Mouse (Mus musculus): ENCODE results near the gene Coq10b. TPM values are rescaled to one million over a fixed set of nuclear protein-coding genes. Genes with fewer than 3 reads are reported as not detected.
"Not testable (repeated sequence)": the region's sequence is repeated elsewhere in the genome, so short reads cannot be mapped to it uniquely, and the experiment has no call there.

The Coq10b gene
- polyA plus RNA-seq, 1 experiment from 2014 or later: 31.3 TPM

GRCm38 (mm10) chr1:55039944-55040343 is 12.6 kb upstream of the Coq10b start:
- ATAC-seq (ENCODE audit: low FRiP score): no peak
- H3K9me3 ChIP-seq: peaks cover 5% of the 10 kb centered on the region; the same call in 1 of the 2 replicates
- H3K4me3 ChIP-seq (replicated peaks): no peak overlapping the region
- no peaks in the 10 kb centered on the region for H3K36me3 ChIP-seq (replicated peaks)
- no peak overlapping the region for H3K4me2 ChIP-seq
- no peaks in the 10 kb centered on the region for H3K27me3 ChIP-seq
- no peak overlapping the region for H3K27ac ChIP-seq
- WGBS: 92% methylated on average over 1 of the region's 1 CpGs
- no peak overlapping the region for H3K9ac ChIP-seq
- H3K4me1 ChIP-seq: no peaks in the 10 kb centered on the region

DNA sequence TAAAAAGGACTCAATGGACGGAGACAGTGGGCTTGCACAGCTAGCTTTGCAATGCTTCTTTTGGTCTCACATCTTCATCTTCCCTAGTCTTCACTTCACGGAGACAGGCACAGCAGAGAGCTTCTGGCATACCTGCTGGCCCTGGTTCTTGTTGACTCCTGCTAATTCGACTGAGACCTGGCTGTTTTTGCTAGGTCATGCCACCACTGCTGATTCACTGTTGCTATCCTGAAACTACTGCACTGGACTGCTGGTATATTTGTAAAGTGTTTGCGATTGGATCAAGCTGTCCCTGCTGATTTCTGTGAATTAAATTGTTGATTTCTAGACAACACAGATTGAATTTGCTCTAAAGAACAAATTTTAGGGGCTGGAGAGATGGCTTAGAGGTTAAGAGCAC is 10.9 kb upstream of the Coq10b start:
- no peaks in the 10 kb centered on the region for H3K4me1 ChIP-seq
- no peaks in the 10 kb centered on the region for H3K27me3 ChIP-seq
- no peak overlapping the region for H3K27ac ChIP-seq
- no peak for ATAC-seq (ENCODE audit: low FRiP score)
- H3K4me2 ChIP-seq: no peak overlapping the region
- H3K4me3 ChIP-seq (replicated peaks): no peak overlapping the region
- H3K9me3 ChIP-seq: peaks cover 5% of the 10 kb centered on the region; the same call in 1 of the 2 replicates
- no peaks in the 10 kb centered on the region for H3K36me3 ChIP-seq (replicated peaks)
- H3K9ac ChIP-seq: no peak overlapping the region
- WGBS: 90% methylated on average over 4 of the region's 4 CpGs

DNA sequence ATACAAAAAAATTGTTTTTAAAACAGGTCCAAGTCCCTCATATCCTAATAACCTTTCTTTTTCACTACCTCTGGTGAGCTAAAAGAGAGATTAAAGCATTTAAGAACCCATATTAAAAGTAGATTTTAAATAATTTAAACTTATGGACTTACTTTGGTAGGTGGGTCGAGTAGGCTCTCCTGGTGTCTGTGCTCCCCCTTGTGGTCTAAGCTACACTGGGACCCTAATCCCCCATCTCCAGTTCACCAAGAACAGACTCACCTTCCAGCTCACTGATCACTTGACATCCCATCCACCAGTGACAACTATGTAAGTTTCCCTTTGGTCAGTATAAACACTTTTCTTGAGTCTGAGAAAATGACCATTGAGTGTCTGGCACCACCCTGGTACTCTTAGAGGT is 10.3 kb upstream of the Coq10b start:
- no peak overlapping the region for H3K9ac ChIP-seq
- 78% methylated on average over 1 of the region's 1 CpGs for whole genome bisulfite sequencing
- H3K27me3 ChIP-seq: no peaks in the 10 kb centered on the region
- no peak overlapping the region for H3K4me2 ChIP-seq
- H3K9me3 ChIP-seq: peaks cover 5% of the 10 kb centered on the region; the same call in 1 of the 2 replicates
- H3K4me3 ChIP-seq (replicated peaks): no peak overlapping the region
- no peaks in the 10 kb centered on the region for H3K4me1 ChIP-seq
- no peak for ATAC-seq (ENCODE audit: low FRiP score)
- H3K36me3 ChIP-seq (replicated peaks): no peaks in the 10 kb centered on the region
- no peak overlapping the region for H3K27ac ChIP-seq

- H3K9ac ChIP-seq: no peak overlapping the region
- H3K36me3 ChIP-seq (replicated peaks): no peaks in the 10 kb centered on the region
- no peak overlapping the region for H3K4me2 ChIP-seq
- no peaks in the 10 kb centered on the region for H3K4me1 ChIP-seq
- no peak for ATAC-seq (ENCODE audit: low FRiP score)
- H3K27ac ChIP-seq: no peak overlapping the region
- no peak overlapping the region for H3K4me3 ChIP-seq (replicated peaks)
- H3K27me3 ChIP-seq: no peaks in the 10 kb centered on the region
- H3K9me3 ChIP-seq: peaks cover 5% of the 10 kb centered on the region; the same call in 1 of the 2 replicates
- WGBS: 88% methylated on average over 3 of the region's 3 CpGs
These were observed 9.4 kb upstream of the Coq10b start for GRCm38 (mm10) chr1:55043164-55043563.

DNA sequence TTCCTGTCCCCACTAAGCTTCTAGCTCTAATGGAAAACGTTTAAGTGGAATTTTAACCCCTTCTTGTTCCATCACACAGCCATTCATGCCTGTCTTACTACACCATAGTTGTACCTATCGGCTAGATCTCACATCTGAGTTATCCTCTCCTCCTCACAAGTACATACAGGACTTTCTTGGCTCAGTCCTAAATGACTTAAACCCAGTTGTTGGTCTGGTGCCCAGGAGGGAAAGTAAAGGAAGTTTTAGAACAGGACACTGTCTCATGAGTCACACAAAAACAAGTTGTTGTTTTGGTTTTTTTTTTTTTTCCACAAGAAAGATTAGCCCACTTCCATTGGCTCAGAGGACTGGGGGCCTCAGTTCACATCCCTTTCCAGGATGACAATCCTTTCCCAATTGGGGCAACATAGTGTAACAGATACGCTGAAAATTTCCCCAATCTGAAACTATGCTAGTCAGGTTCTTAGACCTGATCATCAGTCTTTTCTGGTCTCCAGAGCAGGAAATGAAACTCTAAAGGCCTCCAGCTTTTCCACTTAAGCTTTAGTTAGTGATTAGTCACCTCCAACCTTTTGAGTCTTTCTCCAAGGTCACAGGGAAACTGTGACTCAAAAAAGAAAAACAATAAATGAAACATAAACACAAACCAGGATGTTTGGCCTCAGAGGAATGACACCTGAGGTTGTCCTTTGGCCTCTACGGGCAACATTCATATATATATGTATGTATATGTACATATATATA is 3.6 kb upstream of the Coq10b start:
- WGBS: 70% methylated on average over 4 of the region's 4 CpGs
- no peak overlapping the region for H3K27ac ChIP-seq
- no peaks in the 10 kb centered on the region for H3K9me3 ChIP-seq
- no peaks in the 10 kb centered on the region for H3K36me3 ChIP-seq (replicated peaks)
- no peak overlapping the region for H3K4me2 ChIP-seq
- peaks cover 9% of the 10 kb centered on the region for H3K4me1 ChIP-seq
- ATAC-seq (ENCODE audit: low FRiP score): no peak
- no peak overlapping the region for H3K4me3 ChIP-seq (replicated peaks)
- H3K27me3 ChIP-seq: peaks cover 5% of the 10 kb centered on the region; the same call in 1 of the 2 replicates
- H3K9ac ChIP-seq: no peak overlapping the region

GRCm38 (mm10) chr1:55051671-55052070 is 899 bp upstream of the Coq10b start:
- Histone ChIP-seq H3K9ac (no peak overlapping the region), H3K4me3 (replicated peaks) (no peak overlapping the region), H3K36me3 (replicated peaks) (peaks cover 4% of the 10 kb centered on the region; the same call in 1 of the 2 replicates), H3K4me2 (peak overlapping the region; percentile 82), H3K27ac (no peak overlapping the region), H3K4me1 (peaks cover 11% of the 10 kb centered on the region), H3K27me3 (peaks cover 5% of the 10 kb centered on the region; the same call in 1 of the 2 replicates), H3K9me3 (no peaks in the 10 kb centered on the region)
- no peak for ATAC-seq (ENCODE audit: low FRiP score)
- 81% methylated on average over 3 of the region's 3 CpGs for WGBS

DNA sequence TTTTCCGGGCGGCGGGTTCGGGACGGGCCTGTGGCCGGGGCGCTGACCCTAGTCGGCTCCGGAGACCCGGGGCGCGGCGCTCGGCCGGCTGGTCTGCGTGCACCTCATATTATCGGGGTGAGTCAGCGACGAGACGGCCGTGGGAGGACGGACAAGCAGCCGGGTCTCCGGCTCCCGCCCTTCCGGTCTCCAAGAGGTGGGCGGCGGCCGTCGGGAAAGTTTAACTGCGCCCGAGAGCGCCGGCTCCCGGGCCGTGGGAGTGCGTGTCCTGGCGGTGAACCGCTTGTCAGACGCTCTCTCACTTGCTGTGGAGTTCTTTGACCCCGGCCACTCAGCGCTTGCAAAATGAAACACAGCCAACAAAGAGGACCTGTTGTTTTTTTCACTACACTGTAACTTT is 435 bp downstream of the Coq10b start:
- Histone ChIP-seq H3K4me1 (peaks cover 11% of the 10 kb centered on the region), H3K9me3 (no peaks in the 10 kb centered on the region), H3K4me3 (replicated peaks) (peak overlapping the region; percentile 92), H3K27ac (peak overlapping the region; percentile 78; the same call in 1 of the 2 replicates), H3K4me2 (peak overlapping the region; percentile 70), H3K27me3 (peaks cover 5% of the 10 kb centered on the region; the same call in 1 of the 2 replicates), H3K9ac (peak overlapping the region; percentile 74), H3K36me3 (replicated peaks) (peaks cover 6% of the 10 kb centered on the region; the same call in 1 of the 2 replicates)
- WGBS: 0% methylated on average over 41 of the region's 42 CpGs
- ATAC-seq (ENCODE audit: low FRiP score): no peak

- H3K4me2 ChIP-seq: peak overlapping the region; percentile 70
- peak overlapping the region; percentile 92 for H3K4me3 ChIP-seq (replicated peaks)
- H3K36me3 ChIP-seq (replicated peaks): peaks cover 6% of the 10 kb centered on the region; the same call in 1 of the 2 replicates
- peaks cover 11% of the 10 kb centered on the region for H3K4me1 ChIP-seq
- no peak overlapping the region for H3K27ac ChIP-seq
- no peak for ATAC-seq (ENCODE audit: low FRiP score)
- peaks cover 5% of the 10 kb centered on the region; the same call in 1 of the 2 replicates for H3K27me3 ChIP-seq
- WGBS: 80% methylated on average over 4 of the region's 4 CpGs
- no peak overlapping the region; the same call in 1 of the 2 replicates for H3K9ac ChIP-seq
- H3K9me3 ChIP-seq: no peaks in the 10 kb centered on the region
These were observed 1.0 kb downstream of the Coq10b start for GRCm38 (mm10) chr1:55053596-55053995.

GRCm38 (mm10) chr1:55055322-55056115 is 2.9 kb downstream of the Coq10b start:
- H3K4me1 ChIP-seq: peaks cover 14% of the 10 kb centered on the region
- H3K9me3 ChIP-seq: no peaks in the 10 kb centered on the region
- H3K9ac ChIP-seq: no peak overlapping the region
- no peak overlapping the region for H3K27ac ChIP-seq
- no peak overlapping the region for H3K4me3 ChIP-seq (replicated peaks)
- 85% methylated on average over 5 of the region's 5 CpGs for WGBS
- no peak for ATAC-seq (ENCODE audit: low FRiP score)
- no peak overlapping the region for H3K4me2 ChIP-seq
- no peaks in the 10 kb centered on the region for H3K27me3 ChIP-seq
- peaks cover 6% of the 10 kb centered on the region; the same call in 1 of the 2 replicates for H3K36me3 ChIP-seq (replicated peaks)

DNA sequence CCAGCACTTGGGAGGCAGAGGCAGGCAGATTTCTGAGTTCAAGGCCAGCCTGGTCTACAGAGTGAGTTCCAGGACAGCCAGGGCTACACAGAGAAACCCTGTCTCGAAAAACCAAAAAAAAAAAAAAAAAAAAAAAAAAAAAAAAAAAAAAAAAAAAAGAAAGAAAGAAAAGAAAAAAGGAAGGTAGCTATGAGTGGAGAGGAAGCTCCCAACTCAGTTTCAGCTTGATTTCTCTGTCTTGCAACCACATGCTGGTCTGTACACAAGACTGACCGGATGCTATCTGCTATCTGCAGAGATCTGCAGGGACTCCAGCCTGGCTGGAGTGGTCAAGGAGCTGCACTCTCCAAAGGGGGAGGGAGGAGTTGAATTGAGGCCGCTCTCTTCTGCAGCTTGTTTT is 5.8 kb downstream of the Coq10b start:
- H3K9ac ChIP-seq; H3K4me3 ChIP-seq (replicated peaks); H3K27ac ChIP-seq; H3K36me3 ChIP-seq (replicated peaks); H3K9me3 ChIP-seq; H3K27me3 ChIP-seq; H3K4me2 ChIP-seq; ATAC-seq (ENCODE audit: low FRiP score): not testable (repeated sequence)
- 85% methylated on average over 2 of the region's 3 CpGs for WGBS
- H3K4me1 ChIP-seq: peaks cover 11% of the 10 kb centered on the region

DNA sequence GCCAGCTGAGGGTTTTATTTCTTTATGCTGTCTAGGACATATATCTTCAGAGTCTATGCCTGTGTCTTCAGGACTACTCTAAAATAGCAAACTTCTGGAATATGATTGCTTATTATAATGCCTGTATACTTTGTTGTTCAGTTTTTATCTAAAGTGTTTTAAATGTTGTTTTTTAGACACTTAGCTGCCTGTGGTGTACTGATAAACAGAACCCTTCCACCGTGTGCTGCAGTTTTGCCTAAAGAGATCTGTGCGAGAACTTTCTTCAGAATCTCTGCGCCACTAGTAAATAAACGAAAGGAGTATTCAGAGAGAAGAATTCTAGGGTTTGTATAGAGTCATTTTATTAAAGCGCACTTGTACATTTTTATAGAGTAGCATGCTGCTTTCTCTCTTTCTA is 8.5 kb downstream of the Coq10b start:
- 96% methylated on average over 5 of the region's 5 CpGs for WGBS

GRCm38 (mm10) chr1:55061772-55062171 is 9.2 kb downstream of the Coq10b start:
- Histone ChIP-seq H3K4me2 (no peak overlapping the region), H3K4me1 (peaks cover 3% of the 10 kb centered on the region; the same call in 1 of the 2 replicates), H3K9ac (no peak overlapping the region), H3K27ac (no peak overlapping the region), H3K36me3 (replicated peaks) (peaks cover 26% of the 10 kb centered on the region), H3K4me3 (replicated peaks) (no peak overlapping the region), H3K9me3 (no peaks in the 10 kb centered on the region), H3K27me3 (no peaks in the 10 kb centered on the region)
- no peak for ATAC-seq (ENCODE audit: low FRiP score)
- WGBS: 91% methylated on average over 4 of the region's 4 CpGs

More for the DNA sequence above, 8.5 kb downstream of the Coq10b start:
- no peak overlapping the region for H3K4me2 ChIP-seq
- no peaks in the 10 kb centered on the region for H3K27me3 ChIP-seq
- H3K36me3 ChIP-seq (replicated peaks): peaks cover 26% of the 10 kb centered on the region
- H3K4me1 ChIP-seq: peaks cover 3% of the 10 kb centered on the region; the same call in 1 of the 2 replicates
- ATAC-seq (ENCODE audit: low FRiP score): no peak
- H3K9ac ChIP-seq: no peak overlapping the region
- no peaks in the 10 kb centered on the region for H3K9me3 ChIP-seq
- H3K4me3 ChIP-seq (replicated peaks): no peak overlapping the region
- H3K27ac ChIP-seq: no peak overlapping the region
